Mouse (Mus musculus): ENCODE data around the gene Ube2f.

The Ube2f gene

DNA sequence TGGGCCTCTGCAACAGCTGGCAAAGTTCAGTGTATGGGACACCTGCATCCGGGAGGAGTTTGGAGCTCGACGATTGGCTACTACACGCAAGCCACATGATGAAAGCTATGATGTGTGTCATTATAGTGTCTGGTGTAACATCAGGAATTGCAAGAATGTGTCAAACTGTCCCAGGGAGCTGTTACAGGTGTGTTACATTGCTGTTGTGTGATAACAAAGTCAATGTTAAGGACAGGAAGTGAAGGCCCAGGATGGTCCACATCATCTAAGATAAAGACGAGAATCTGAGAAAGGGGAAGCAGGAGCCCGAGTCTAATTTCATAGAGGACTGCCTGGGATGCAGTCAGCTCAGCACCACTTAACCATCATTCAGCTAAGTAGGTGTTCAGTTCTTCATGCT is 45.4 kb downstream of the Ube2f start:
- DNase-seq (ENCODE audit: inconsistent age in 2 of 2, low spot score in 1 of 2), result no peak

DNA sequence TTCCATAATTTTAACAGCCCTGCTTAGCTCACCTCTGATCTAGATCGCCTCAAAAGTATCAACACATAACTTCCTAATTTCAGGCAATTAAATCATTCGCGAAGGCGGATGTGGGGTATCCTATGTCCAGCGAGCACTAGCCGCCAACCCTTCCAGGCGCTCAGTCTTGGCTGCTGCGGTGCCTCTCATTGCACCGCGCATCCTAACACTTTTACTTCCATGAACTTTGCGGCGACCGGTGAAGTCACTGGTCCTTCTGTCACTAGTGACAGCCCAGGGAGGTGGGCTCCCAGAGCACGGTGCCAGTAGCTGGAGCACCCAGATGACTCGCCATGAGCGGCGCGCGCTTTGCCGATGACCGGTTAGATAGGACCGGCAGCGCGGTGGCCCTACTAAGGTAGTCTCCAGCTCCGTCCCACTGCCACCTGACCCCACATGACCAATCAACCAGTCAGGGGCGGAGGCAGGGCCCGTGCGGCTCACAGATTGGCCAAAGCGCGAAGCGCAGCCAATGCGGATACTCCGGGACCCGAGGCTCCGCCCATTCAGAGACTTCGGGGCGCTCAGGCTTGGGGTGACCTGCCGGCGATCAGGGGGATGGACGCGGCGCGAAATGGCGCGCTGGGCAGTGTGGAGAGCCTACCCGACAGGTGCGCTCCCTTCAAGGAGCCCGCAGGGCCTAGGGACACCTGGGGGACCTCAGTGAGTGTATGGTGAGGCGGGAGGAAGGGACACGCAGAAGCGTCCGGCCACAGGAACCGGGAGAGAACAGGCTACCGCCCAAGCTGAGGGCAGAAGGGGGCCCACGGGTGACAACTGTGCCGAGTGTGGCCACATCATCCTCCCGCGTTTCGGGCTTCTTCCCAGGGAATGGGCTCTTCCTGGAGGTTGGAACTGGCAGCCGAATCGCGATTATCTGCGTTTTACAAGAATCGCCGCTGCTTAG is 48.0 kb downstream of the Ube2f start, which contains the start of gene Scly:
TSS of gene Scly (plus strand) at position 540 of the 946 bp plus-strand sequence.
- DNase-seq (ENCODE audit: inconsistent age in 2 of 2, low spot score in 1 of 2), result peak; percentile 97 to 99

DNA sequence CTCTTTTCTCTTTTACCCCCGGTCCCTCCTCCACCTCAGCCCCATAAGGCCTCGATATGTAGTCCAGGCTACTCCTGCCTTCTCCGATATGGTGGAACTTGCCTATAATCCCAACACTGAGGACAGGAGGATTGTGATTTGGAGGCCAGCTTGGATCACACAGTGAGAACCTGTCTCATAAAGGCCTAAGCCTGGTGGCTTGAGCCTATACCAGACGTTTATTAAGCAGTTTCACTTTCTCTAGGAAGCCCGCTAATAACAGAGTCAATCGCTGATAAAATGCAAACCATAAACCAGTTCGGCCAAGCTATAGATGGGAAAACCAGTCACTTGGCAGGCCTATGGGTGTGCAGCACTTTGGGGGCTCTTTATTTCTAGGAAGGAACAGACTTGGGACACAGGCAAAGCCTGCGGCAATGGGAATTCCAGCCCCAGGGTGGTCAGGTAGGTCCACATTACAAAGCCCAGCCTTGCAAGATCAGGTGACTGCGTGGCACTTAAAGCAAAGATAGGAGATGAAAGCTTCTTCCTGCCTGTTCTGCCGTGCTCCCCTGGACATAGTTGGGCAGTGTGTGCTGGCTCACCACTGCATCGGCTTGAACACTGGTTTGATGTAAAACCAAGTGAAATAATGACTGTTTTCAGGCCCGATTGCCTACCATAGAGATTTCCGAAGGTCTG is 49.1 kb downstream of the Ube2f start:
- DNase-seq (ENCODE audit: inconsistent age in 2 of 2, low spot score in 1 of 2), result peak in 1 of 2 experiments; percentile 54

DNA sequence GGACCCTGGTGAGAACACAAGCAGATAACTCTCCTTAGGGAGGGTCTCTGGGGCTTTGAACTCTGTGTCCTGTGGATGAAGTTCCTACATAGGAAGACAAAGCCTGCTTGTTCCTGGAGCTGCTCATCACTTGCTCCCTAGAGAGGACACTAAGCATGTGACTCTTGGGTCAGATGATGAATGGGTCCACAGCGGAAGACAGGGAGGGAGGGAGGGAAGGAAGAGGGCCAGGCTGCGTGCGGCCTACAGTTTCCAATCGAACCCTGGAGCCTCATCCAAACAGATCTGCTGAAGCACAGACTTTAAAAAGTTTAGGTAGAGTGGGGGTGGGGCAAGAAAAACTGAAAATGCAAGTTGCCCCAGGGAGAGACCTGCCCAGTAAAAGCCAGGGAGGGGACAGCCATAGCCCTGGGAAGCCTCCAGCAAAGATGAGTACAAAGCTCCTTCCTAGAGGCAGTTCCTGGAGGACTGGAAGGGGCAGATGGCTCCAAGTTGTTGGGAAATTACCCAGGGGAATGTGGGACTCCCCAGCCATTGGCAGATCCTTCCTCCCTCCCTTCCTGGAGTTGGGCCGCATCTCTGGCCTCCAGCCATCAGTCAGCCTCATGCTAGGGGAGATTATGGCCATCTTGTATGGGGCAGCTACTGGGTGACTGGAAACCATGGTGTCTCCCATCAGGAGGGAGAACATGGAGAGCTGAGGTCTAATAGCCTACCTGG is 49.8 kb downstream of the Ube2f start:
- DNase-seq (ENCODE audit: inconsistent age in 2 of 2, low spot score in 1 of 2), result peak; percentile 27 to 49

DNA sequence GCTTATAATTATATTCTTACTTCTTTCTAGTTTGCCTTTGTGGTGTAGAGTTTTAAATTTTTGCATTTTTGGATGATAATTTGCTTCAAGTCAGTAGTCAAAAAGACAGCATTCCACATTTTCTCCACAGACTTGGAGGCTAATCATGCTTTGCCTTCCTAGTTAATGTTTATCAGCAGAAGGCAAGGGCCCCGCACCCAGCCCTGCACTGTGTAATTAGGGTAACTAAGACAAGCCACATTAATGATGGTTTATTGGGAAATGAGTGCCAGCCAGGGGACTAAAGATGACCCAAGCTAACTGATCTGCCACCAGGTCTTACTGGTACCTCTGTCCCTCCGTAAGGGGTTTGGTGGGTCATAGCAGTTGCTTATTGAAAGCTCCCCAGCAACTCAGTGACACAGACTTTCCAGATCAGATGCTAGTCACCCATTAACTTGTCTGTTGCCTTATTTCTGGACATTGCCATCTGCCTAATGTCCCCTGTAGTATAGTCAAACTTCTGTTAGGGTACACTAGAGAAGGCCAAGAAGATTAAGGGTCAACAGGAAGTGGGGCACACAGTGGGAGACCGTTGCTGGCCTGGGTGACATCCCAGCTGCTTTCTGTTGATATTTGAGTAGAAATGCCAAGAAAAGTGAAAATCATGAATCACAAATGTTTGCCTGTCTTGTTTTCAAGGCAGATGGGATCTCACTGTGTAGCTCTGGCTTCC is 51.3 kb downstream of the Ube2f start:
- DNase-seq (ENCODE audit: inconsistent age in 2 of 2, low spot score in 1 of 2), result no peak

DNA sequence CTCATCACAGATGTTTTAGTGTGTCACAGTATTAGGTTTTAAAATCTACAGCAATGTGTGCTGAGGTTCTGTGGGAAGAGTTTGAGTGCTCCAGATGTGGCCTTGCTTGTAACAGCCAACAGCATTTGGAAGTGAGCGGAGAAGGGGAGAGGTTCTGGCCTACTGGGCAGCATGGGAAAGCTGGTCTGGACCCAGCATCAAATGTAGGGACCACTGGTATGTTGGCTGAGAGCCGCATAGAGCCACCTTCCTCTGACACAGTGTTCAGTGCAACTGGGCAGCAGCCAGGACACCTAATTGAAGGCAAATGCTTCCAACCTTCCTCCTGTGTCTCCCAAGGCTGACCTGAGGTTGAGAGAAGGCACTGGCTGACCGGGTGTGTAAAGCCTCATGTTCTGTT is 51.9 kb downstream of the Ube2f start:
- DNase-seq (ENCODE audit: inconsistent age in 2 of 2, low spot score in 1 of 2), result peak in 1 of 2 experiments; percentile 55

DNA sequence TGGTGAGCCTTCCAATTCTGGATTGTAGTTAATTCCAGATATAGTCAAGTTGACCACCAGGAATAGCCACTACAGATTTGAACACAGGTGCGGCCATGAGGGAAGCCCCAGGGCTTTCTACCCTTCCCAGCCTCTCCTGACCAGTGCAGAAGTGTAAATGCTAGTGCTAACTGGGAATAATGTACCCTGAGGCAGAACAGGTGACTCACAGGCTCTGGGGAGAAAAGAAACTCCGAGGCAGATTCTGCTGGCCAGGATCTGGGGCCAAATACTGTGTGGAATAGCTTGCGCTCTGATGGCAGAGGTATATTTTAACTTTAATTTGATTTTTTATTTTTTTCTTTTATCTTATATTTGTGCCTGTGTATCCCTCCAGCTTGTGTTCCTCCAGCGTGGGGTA is 54.5 kb downstream of the Ube2f start:
- no peak for DNase-seq (ENCODE audit: inconsistent age in 2 of 2, low spot score in 1 of 2)

DNA sequence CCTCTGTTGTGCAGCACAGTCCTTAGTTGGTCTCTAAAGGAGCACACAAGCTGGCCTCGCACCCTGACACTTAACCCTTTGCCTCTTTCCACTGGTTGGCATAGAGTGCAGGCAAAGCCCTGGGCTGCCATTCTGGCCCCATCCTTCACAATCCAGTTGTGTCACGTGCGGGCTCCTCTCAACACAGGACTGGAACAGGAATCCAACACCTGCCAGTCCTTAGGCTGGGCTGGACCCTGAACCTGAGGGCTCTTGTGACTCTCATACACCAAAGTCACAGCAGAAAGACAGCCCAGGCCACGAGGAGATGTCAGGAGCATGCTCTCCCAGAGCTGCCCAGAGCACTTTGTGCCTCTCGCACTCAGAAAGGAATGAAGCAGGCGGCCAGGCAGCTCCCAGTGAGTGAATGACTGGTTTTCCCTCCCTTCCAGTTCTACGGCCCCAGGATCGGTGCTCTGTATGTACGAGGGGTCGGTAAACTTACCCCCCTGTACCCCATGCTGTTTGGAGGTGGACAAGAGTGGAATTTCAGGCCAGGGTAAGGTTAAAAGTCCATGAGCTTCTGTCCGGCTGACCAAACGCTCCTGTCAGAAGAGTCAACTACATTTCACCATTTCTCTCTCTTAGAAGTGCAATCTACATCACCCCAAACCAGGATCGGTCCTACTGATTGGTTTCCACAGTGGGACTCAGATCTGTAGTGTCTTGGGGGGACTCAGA is 59.4 kb downstream of the Ube2f start:
- no peak for DNase-seq (ENCODE audit: inconsistent age in 2 of 2, low spot score in 1 of 2)

DNA sequence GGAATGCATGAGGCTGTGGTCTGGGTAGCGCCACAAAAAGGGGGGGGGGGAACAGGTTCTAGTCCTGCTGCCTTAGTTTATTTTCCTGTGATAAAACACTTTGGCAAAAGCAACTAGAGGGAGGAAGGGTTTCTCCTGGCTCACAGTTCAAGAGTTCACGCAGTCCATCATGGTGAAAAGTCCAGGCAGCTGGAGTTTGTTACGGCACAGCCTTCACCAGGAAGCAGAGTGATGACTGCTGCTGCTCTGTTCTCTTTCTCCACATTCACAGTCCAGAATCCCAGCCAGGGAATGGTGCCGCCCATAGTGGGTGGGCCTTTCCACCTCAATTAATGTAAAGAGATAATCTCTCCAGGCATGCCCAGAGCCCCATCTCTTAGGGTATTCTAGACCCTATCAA is 62.2 kb downstream of the Ube2f start:
- no peak for DNase-seq (ENCODE audit: inconsistent age in 2 of 2, low spot score in 1 of 2)

DNA sequence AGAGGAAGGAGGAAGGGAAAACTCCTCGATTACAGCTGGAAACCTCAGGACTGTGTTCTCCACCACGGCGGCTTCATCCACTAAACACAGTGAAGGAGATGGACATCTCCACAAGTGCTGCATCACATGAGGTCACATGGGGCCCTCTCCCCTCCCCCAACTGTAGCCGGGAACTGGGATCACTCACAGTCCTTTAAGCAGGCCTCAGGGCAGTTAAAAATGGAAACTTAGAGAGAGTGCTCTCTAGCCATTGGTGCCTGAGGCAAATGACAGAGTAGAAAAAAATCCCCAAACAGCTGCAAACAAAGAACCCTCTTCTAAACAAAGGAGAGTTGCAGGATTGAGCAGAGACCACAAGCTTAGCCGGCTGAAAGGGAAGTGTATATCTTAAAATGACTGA is 63.1 kb downstream of the Ube2f start:
- no peak for DNase-seq (ENCODE audit: inconsistent age in 2 of 2, low spot score in 1 of 2)

DNA sequence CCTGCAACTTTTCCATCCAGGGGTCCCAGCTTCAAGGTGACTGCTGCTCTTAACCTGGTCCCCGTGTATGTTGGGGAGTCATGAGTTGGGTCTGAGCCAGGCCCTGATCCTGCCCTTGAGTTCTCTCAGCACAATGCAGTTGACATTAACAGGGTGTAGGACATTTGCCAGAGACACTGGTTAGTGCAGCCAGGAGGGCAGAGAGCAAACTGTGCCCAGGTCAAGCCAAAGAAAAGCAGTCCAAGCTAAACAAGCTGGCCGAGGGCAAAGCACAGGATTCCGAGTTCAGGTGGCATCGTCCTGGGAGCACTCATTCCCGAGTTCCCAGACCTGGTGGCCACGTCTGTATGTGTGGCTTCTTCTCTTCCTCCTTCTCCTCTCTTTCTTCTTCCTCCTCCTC is 67.6 kb downstream of the Ube2f start:
- peak in 1 of 2 experiments; percentile 47 for DNase-seq (ENCODE audit: inconsistent age in 2 of 2, low spot score in 1 of 2)

DNA sequence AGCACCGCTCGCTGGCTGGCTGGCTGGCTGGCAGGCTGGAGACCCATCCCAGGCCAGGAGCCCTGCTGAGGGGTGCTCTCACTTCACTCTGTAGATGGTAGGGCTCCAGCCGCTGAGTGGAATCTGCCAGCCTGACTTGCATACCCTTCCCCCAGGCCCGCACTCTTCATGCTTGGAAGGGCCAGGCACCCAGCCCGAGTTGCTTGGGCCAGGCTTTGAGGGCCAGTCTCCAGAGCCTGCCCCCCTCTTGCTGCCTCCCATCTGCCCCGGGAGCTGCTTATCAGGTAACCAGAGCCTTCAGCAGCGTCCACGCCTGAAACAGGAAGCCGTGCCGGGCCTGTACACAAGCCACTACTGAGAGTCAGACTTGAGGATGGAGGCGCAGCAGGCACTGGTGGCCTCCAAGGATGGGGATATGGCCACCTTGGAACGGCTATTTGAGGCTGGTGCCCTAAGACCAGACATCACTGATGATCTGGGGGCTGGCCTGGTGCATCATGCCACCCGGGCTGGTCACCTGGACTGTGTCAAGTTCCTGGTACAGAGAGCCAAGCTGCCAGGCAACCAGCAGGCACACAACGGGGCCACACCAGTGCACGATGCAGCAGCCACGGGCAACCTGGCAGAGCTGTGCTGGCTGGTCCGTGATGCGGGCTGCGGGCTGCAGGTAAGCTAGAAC is 71.8 kb downstream of the Ube2f start, which contains the start of gene Espnl:
TSS of gene Espnl (plus strand) at position 316 of the 679 bp plus-strand sequence.
- no peak for DNase-seq (ENCODE audit: inconsistent age in 2 of 2, low spot score in 1 of 2)

DNA sequence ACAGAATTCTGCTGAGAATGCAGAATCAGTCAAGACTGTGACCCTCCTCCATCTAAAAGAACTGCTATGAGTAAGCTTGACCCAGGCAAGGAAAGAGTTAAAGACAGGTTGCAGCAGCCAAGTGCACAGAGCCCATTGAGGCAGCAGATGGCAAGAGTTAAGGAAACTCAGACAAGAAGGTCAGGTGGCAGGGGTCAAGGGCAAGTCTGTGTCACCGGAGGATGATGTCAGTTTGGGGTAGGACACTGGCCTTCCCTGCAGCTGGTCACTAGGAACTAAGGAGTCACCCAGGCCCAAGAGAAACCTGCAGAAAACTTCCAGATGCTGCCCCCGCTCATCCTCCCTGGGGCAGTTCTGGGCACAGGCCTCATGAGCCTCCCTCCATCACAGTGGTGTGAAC is 74.5 kb downstream of the Ube2f start:
- DNase-seq (ENCODE audit: inconsistent age in 2 of 2, low spot score in 1 of 2), result peak; percentile 35 to 67

DNA sequence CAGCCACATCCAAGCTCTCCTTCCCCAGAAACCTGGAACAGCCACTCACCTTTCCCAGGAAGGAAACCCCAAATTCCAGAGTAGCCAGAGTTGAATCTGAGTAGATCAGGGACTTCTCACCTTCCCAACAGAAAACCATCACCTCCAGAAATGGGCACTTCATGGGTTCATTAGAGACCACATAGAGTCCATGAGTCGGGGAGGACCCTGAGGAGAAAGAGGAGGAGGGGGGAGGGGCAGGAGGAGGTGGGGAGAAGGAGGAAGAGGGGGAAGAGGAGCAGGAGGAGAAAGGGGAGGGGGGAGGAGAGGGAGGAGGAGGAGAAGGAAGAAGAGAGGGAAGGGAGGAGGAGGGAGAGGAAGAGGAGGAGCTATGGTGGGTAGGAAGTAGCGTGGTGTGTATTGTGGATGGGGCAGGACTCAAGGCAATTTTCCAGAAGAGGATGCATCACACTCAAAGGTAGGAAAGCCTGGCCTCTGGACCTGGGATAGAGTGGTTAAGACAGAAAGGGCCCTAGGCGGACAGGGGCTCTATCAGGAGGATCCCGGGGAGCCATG is 75.5 kb downstream of the Ube2f start:
- no peak for DNase-seq (ENCODE audit: inconsistent age in 2 of 2, low spot score in 1 of 2)

DNA sequence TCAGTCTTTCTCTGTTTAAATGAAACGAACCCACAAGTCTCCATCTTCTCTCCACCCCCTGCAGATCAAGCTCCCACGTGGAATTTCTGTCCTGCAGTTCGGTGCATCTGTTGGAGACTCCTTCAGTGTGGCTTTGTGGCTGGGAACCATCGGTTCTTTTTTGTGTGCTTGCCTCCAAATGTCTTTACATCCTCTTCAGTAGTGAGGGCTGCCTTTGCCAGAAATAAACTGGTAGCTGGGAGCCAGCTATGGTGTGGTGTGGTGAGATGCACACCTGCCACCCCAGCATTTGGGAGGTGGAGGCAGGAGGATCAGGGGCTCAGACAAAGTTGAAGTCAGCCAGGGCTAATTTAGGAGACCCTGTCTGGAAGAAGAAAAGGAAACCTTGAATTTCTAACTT is 82.0 kb downstream of the Ube2f start:
- no peak for DNase-seq (ENCODE audit: inconsistent age in 2 of 2, low spot score in 1 of 2)

DNA sequence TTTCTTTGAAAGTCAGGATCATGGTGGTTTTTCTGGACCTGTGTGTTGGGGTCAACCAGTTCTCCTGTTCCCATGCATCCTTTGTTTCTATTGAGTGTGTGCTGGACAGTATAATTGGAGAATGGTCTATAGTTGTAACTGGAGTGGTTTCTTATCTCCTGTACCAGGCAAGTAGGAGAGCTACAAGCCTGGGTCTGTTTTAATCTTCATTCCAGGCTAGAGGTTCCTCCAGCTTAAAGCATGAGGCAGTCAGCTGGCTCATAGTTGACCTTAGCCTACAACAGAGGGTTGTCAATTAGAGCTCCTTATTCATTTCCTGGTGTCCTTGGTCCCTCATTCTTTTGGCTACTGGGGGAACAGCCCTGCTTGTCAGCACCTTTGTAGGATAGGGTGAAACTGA is 83.5 kb downstream of the Ube2f start:
- DNase-seq (ENCODE audit: inconsistent age in 2 of 2, low spot score in 1 of 2), result no peak

DNA sequence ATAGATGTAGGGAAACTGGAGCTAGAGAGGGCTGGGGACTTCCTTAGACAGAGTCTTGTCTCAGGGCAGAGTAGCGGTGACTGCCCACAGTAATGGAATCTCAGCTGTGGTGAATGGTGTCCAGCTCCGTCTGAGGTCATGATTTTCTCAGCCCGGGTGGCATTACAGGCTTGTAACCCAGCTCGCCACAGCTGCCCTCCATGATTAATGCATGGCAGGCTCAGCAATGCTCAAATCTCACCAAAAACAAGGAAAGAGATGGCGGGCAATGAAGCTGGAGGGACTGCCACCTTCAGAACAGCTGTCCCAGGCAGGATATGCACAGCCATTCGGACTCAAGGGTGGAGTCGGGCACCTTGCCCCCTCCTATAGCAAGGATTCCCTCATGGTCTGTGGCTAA is 87.3 kb downstream of the Ube2f start:
- DNase-seq (ENCODE audit: inconsistent age in 2 of 2, low spot score in 1 of 2), result no peak
